Mouse (Mus musculus) inflammation-experienced regulatory T-cells, adult 6 months (primary cell): ENCODE results near the gene Ppp1r37. TPM values are rescaled to one million over a fixed set of nuclear protein-coding genes. Genes with fewer than 3 reads are reported as not detected.
"Not testable (repeated sequence)": the region's sequence is repeated elsewhere in the genome, so short reads cannot be mapped to it uniquely, and the experiment has no call there.

ENCODE experiments used
- ATAC-seq: one replicate; pipeline ENCODE4 v1.8.0; 2017
- polyA plus RNA-seq, 3 experiments: library from polyadenylated mRNA; unstranded; fragments of 100-300 nt; shearing (Covaris generic); gene quantifications; one replicate each; pipeline ENCODE4 v1.2.1; 2017

Gene Ppp1r37
- polyA plus RNA-seq = 1 to 10 TPM; 2.5 to 5.3 (median 2.8) TPM

GRCm38 (mm10) chr7:19562643-19563410 is at the start of gene Ppp1r37:
TSS of gene Ppp1r37 (minus strand) at chr7:19563076.
- no peak for ATAC-seq

DNA sequence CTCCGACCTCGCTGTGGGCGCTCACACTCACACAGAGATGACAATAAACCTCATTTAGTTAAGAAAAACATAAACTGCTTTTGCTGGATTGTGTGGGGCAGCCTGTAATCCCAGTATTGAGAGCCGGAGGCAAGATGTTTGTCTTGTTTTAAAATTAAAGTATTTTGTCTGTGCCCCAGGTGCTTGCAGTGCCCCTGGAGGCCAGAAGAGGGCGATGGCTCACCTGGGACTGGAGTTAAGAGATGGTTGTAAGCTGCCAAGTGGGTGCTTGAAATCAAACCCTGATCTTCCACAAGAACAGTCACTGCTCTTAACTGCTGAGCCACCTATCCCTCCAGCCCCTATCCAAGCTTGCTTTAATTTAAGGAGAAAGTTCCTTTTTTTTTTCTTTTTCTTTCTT is 48.1 kb upstream of the Ppp1r37 start:
- no peak for ATAC-seq

- no peak for ATAC-seq
Measured at GRCm38 (mm10) chr7:19609641-19610332, 46.9 kb upstream of the Ppp1r37 start.

- ATAC-seq = no peak
Measured at GRCm38 (mm10) chr7:19607291-19607690, 44.4 kb upstream of the Ppp1r37 start.

DNA sequence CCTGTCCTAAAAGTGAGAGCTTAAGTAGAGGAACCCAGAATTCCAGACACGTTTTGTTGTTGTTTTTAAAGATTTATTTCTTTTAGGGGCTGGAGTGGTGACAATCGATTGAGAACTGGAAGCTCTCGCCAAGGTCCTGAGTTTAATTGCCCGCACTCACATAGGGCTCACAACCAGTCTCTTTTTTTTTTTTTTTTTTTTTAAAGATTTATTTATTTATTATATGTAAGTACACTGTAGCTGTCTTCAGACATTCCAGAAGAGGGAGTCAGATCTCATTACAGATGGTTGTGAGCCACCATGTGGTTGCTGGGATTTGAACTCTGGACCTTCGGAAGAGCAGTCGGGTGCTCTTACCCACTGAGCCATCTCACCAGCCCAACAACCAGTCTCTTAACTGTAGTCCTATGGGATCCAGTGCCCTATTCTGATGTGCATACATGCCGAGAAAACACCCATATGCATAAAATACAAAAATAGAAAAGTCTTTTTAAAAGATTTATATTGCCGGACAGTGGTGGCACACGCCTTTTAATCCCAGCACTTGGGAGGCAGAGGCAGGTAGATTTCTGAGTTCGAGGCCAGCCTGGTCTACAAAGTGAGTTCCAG is 41.8 kb upstream of the Ppp1r37 start:
- ATAC-seq = not testable (repeated sequence)

- ATAC-seq = peak; percentile 99
Measured at GRCm38 (mm10) chr7:19603849-19604605, 41.2 kb upstream of the Ppp1r37 start, which contains the start of gene Clasrp. TSS of gene Clasrp (minus strand) at chr7:19604486.

DNA sequence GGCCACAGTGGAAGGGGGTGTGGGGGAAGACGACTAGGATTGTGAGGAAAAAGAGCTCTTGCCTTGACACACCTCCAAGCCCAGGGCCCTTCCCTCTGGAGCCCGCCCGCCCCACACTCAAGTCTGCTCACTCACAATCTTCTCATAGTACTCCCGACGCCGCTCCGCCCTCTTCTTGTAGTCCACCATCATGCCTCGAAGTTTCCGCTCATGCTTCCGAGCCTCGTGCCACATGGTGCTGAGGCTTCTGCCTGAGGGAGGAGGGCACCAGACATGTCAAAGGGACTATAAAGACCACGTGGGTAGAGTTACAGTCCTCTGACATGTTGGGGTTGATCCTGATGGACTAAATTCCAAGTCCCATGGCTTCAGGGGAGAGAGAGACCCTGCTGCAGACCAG is 40.2 kb upstream of the Ppp1r37 start:
- no peak for ATAC-seq

GRCm38 (mm10) chr7:19600562-19600961 is 37.7 kb upstream of the Ppp1r37 start:
- ATAC-seq = no peak

DNA sequence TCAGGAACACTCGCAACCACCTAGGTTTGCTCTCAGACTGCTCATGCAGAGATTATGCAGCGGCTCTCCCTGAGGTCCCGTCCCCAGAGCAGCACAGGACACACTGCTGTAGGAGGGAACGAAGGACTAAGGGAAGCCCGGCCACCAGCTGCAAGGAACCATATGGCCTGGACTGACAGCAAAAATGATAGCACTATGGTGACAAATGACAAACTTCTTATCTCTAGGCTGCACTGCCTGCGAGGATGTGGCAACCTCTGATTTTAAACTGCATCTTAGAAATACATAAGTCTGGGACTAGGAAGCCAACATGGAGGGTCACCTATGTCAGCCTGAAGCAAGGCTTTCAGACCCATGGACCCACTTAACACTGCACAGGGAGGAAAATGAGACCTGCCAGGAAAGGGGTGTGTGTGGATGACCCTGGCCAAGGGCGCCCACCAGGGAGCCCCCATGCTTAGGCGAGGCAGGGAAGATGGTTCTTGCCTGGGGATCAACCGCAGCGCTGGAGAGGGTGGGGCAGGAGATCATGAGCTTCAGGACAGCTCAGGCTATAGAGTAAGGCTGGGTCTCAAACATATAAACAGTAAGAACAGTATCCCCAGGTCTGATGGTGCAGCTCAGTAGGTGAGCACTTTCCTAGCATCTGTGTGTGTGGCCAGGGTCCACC is 30.3 kb upstream of the Ppp1r37 start:
- ATAC-seq = no peak

GRCm38 (mm10) chr7:19589917-19590316 is 27.0 kb upstream of the Ppp1r37 start:
- ATAC-seq = peak; percentile 68

GRCm38 (mm10) chr7:19589207-19589606 is 26.3 kb upstream of the Ppp1r37 start:
- ATAC-seq = no peak

- no peak for ATAC-seq
Measured at GRCm38 (mm10) chr7:19586269-19586668, 23.4 kb upstream of the Ppp1r37 start.

DNA sequence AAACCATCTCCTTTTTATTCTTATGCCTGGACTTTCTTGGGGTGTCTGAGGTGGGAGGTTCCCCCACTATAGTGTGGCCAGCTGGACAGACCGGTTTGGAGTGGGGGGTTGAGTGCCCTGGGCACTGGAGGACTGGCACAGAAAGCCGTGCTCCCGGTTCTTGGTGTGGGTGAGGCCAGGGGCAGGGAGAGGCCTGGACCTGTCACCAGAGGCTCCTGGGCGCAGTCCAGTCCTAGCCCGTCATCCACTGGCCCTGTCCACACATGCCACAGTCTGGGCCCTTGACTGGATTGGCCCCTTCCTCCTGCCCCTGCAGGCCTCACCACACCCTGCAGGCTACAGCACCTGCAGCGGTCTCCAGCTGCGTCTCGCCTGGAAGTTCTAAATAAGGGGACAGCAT is 17.8 kb upstream of the Ppp1r37 start:
- ATAC-seq = no peak

DNA sequence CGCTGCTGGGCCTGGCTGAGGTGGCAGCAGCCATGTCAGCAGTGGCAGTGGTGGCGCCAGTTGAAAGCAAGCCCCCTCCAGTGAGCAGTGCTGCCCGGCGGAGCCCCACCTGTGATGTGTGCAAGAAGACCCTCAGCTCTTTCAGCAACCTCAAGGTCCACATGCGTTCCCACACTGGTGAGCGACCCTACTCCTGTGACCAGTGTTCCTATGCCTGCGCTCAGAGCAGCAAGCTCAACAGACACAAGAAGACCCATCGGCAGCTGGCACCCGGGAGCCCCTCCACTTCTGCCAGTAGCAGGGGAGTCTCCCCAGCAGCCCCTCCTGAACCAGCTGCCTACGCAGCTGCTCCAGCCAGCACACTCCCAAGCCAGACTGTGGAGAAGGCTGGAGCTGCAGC is 16.9 kb upstream of the Ppp1r37 start:
- ATAC-seq = no peak

DNA sequence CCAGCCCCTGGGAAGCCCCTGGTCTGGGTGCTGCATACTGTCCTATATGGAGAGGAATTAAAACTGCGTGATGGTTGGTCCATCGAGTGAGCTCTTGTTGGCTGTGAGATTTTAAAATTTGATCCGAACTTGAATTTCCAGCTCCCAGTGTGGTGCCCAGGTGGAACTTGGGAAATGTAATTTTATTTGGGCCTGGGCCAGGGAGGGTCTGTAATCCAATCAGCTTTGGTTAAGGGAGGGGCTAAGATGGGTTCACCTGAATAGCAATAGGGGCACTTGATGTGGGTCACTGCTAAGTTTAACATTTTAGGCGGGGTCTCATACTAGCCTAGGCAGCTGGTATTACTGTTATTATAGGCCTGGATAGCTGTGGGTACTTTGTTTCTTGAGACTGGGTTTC is 15.6 kb upstream of the Ppp1r37 start:
- ATAC-seq = no peak

GRCm38 (mm10) chr7:19577877-19578414 is 15.1 kb upstream of the Ppp1r37 start:
- peak; percentile 9 for ATAC-seq

GRCm38 (mm10) chr7:19577141-19577852 is 14.4 kb upstream of the Ppp1r37 start, which contains the start of the genes Zfp296 and Gemin7:
TSS of gene Zfp296 (plus strand) at chr7:19577287.
TSS of gene Gemin7 (minus strand) at chr7:19577595.
- peak; percentile 55 for ATAC-seq

DNA sequence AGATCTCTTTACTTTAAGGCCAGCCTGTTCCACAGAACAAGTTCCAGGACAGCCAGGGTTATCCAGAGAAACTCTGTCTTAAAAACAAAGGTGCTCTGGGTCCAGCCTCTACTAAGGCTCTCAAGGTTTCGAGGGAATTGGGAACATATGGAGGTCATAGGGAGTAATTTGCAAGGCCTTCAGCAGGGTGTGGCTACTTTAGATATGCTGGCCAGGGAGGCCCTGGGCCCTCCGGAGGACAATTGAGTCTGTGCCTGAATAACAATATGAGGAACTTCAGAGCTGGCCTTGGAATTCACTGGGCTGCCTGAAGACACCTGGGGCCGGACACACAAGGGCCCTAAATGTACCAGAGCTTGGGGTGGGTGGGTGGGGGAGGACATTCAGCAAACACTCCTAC is 12.7 kb upstream of the Ppp1r37 start:
- no peak for ATAC-seq

DNA sequence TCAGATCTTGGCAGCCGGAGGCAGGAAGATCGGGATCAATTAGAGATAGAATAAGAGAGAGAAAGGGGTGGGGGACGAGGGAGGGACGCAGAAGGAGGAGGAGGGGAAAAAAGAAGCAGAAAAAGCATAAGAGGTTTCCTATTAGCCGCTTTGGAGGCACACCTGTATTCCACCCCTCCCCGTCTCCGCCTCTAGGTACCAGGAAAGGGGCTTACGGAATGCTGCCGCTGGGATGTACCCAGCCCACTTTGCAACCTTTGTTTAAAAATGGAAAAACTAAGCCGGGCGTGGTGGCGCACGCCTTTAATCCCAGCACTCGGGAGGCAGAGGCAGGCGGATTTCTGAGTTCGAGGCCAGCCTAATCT is 10.9 kb upstream of the Ppp1r37 start:
- ATAC-seq = no peak

DNA sequence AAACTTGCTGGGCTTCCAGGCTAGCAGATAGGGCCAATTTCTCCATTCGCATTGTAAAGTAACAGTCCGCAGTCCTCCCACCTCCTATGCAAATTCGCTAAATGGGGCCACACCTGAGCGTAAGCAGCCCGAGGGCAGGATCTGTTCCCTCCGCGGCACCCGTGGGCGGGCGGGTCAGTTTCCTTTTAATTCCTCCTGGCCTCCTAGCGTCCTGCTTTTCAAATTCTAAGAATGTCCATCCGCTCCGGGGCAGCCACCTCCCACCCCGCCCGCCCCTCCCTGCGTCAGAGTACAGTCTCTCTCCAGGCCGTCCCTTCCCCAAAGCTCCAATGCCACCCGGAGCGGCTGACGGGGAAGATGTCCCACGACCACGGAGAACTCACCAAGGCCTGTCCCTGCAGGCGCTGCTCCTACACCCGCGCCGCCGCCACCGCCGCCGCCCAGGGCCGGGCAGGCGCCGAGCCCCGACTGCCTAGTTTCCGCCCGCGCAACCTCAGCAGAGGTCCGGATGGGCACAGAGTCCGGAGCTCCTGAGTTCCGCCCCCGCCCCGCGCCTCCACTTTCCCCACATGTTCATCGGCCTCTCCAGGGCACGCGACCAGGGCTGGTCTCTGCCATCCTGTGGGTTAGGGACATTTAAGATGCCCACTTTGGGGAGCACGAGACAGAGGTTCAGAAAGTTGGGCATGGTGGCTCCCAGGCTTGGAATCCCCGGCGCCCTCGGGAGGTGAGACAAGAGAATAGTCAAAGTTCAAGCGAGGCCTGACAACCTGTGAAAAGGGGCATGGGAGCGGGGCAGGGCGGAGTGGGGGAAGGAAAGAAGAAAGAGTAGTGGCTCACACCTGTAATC is 10.3 kb upstream of the Ppp1r37 start:
- peak; percentile 70 for ATAC-seq
